Mouse (Mus musculus) cerebellum, postnatal 36 days (tissue): Measurements from ENCODE around the gene 4933405L10Rik.

ENCODE experiments used
- DNase-seq, 2 experiments: peaks; one replicate each; pipeline ENCODE4 v3.0.0; 2021 to 2022; ENCODE audit warnings: mixed read lengths in 2 of 2

The 4933405L10Rik gene

GRCm38 (mm10) chr8:105700966-105701824, 6.3 kb upstream of the 4933405L10Rik start, which contains the start of the genes Acd and Pard6a:
Acd (minus strand) TSS chr8:105701102.
Pard6a (plus strand) TSS chr8:105701148.
- DNase-seq = peak; percentile 96 to 97

- DNase-seq = peak; percentile 41 to 43
Observed at GRCm38 (mm10) chr8:105702001-105702401, 5.5 kb upstream of the 4933405L10Rik start.

GRCm38 (mm10) chr8:105702731-105703415, 4.6 kb upstream of the 4933405L10Rik start:
- peak; percentile 43 to 53 for DNase-seq

GRCm38 (mm10) chr8:105704146-105704812, 3.2 kb upstream of the 4933405L10Rik start:
- peak; percentile 49 to 50 for DNase-seq

- peak; percentile 85 to 87 for DNase-seq
Observed at GRCm38 (mm10) chr8:105704955-105705354, 2.5 kb upstream of the 4933405L10Rik start.

- no peak for DNase-seq
Observed at GRCm38 (mm10) chr8:105706426-105706825, 1.0 kb upstream of the 4933405L10Rik start.

- DNase-seq = no peak
Observed at GRCm38 (mm10) chr8:105708675-105709074, 1.2 kb downstream of the 4933405L10Rik start.

GRCm38 (mm10) chr8:105709317-105709716, 1.9 kb downstream of the 4933405L10Rik start:
- no peak for DNase-seq

- no peak for DNase-seq
Observed at GRCm38 (mm10) chr8:105712286-105712685, 4.8 kb downstream of the 4933405L10Rik start.

GRCm38 (mm10) chr8:105714139-105714538, 6.7 kb downstream of the 4933405L10Rik start:
- peak; percentile 89 to 95 for DNase-seq

GRCm38 (mm10) chr8:105715042-105715441, 7.6 kb downstream of the 4933405L10Rik start:
- DNase-seq = no peak

- no peak for DNase-seq
Observed at GRCm38 (mm10) chr8:105716302-105716945, 9.0 kb downstream of the 4933405L10Rik start.

- no peak for DNase-seq
Observed at GRCm38 (mm10) chr8:105719637-105720036, 12.2 kb downstream of the 4933405L10Rik start.

- DNase-seq = peak in 1 of 2 experiments; percentile 13
Observed at GRCm38 (mm10) chr8:105722861-105723260, 15.4 kb downstream of the 4933405L10Rik start.

GRCm38 (mm10) chr8:105725726-105726125, 18.3 kb downstream of the 4933405L10Rik start:
- DNase-seq = no peak

- DNase-seq = no peak
Observed at GRCm38 (mm10) chr8:105727397-105728124, 20.1 kb downstream of the 4933405L10Rik start.

GRCm38 (mm10) chr8:105732186-105732585, 24.7 kb downstream of the 4933405L10Rik start:
- DNase-seq = no peak

GRCm38 (mm10) chr8:105739216-105739615, 31.8 kb downstream of the 4933405L10Rik start:
- DNase-seq = no peak

GRCm38 (mm10) chr8:105743301-105743700, 35.8 kb downstream of the 4933405L10Rik start:
- DNase-seq = no peak

GRCm38 (mm10) chr8:105750606-105751005, 43.2 kb downstream of the 4933405L10Rik start:
- DNase-seq = peak; percentile 60 to 69

- DNase-seq = no peak
Observed at GRCm38 (mm10) chr8:105753916-105754315, 46.5 kb downstream of the 4933405L10Rik start.

GRCm38 (mm10) chr8:105754688-105755087, 47.2 kb downstream of the 4933405L10Rik start:
- no peak for DNase-seq
